Mouse (Mus musculus): ENCODE data around the gene Appl1.

- TF ChIP-seq CTCF (IDR thresholded peaks at IDR 0.05) (no peak), EP300 (IDR thresholded peaks at IDR 0.05) (no peak)
Measured at GRCm38 (mm10) chr14:26970439-26970932, 546 bp downstream of the Appl1 start.
